Mouse (Mus musculus): Measurements from ENCODE around the gene Neurod1. TPM values are rescaled to one million over a fixed set of nuclear protein-coding genes. Genes with fewer than 3 reads are reported as not detected.

Gene Neurod1
- polyA plus RNA-seq, 1 experiment from 2014 or later, result 2.0 TPM

DNA sequence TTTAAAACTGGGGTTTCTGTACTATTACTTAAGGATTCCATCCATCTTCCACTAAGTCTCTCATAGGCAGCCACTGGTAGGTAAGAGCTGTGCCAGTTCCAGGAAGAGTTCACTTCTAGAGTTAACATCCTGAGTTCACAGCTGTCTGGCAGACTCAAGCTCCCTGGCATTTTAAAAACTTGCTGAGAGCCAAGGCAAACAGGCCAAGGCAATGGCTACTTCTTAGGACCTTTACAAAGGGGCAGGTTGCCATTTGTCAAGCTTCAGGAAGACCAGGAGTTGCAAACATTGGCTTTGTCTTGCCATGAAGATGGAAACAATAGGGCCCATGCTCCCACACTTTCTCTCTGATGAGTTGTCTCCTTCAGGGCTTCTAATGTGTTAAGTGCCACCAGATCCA is 26.5 kb downstream of the Neurod1 start:
- no peak overlapping the region for H3K4me3 ChIP-seq
- no peak overlapping the region for H3K9ac ChIP-seq
- no peak for ATAC-seq (ENCODE audit: insufficient number of reproducible peaks, insufficient read depth, low FRiP score, low TSS enrichment, low read depth)
- H3K36me3 ChIP-seq, result no peaks in the 10 kb centered on the region
- H3K4me2 ChIP-seq, result no peak overlapping the region
- H3K9me3 ChIP-seq, result no peaks in the 10 kb centered on the region
- H3K27me3 ChIP-seq, result peaks cover 15% of the 10 kb centered on the region; the same call in 1 of the 2 replicates
- H3K27ac ChIP-seq, result no peak overlapping the region
- peaks cover 18% of the 10 kb centered on the region for H3K4me1 ChIP-seq

DNA sequence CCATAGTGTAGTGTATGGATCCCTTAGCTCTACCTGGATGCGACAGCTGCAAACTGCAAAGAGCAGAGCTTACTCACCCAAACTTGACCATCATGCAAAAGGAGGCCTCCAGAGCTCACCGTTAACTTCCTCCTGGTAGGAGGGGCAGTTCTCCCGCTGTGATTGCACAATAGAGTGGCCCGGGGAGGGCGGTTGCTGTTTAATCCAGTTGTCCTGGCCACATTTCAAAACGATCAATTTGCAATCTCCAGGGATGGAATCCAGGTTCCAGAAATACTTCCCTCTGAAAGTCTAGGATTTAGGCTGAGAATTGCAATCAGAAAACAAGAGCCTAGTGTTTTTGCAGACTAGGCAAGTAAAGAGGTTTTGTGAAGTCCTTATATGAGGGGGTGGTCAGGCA is 26.9 kb downstream of the Neurod1 start:
- no peak overlapping the region for H3K4me2 ChIP-seq
- H3K9ac ChIP-seq, result no peak overlapping the region
- peaks cover 18% of the 10 kb centered on the region for H3K4me1 ChIP-seq
- H3K27ac ChIP-seq, result no peak overlapping the region
- 12% methylated on average over 6 of the region's 6 CpGs for WGBS
- no peaks in the 10 kb centered on the region for H3K9me3 ChIP-seq
- H3K27me3 ChIP-seq, result peaks cover 15% of the 10 kb centered on the region; the same call in 1 of the 2 replicates
- no peak overlapping the region for H3K4me3 ChIP-seq
- H3K36me3 ChIP-seq, result no peaks in the 10 kb centered on the region
- no peak for ATAC-seq (ENCODE audit: insufficient number of reproducible peaks, insufficient read depth, low FRiP score, low TSS enrichment, low read depth)

DNA sequence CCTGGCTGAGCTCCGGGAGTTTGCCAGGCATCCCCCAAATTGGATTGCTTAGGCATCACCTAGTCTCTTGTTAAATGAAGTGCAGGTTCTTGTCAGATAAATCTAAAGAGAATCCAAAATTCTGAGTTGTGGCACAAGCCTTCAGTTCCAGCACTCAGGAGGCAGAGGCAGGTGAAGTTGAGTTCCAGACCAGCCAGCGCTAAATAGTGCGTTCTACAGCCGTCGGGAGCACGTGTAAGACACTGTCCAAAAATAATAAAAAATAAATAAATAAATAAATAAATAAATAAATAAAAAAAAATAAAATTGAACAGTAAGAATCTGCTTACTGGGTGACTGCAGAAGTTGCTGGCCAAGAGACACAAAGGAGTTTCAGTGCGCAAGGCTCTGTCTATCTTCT is 27.4 kb downstream of the Neurod1 start:
- H3K27ac ChIP-seq, result peak overlapping the region; percentile 33; the same call in 1 of the 2 replicates
- H3K9ac ChIP-seq, result peak overlapping the region; percentile 68
- no peaks in the 10 kb centered on the region for H3K9me3 ChIP-seq
- WGBS, result 10% methylated on average over 7 of the region's 7 CpGs
- peak overlapping the region; percentile 96 for H3K4me2 ChIP-seq
- no peak for ATAC-seq (ENCODE audit: insufficient number of reproducible peaks, insufficient read depth, low FRiP score, low TSS enrichment, low read depth)
- H3K4me3 ChIP-seq, result peak overlapping the region; percentile 49
- H3K36me3 ChIP-seq, result no peaks in the 10 kb centered on the region
- H3K4me1 ChIP-seq, result peaks cover 18% of the 10 kb centered on the region
- peaks cover 15% of the 10 kb centered on the region; the same call in 1 of the 2 replicates for H3K27me3 ChIP-seq

DNA sequence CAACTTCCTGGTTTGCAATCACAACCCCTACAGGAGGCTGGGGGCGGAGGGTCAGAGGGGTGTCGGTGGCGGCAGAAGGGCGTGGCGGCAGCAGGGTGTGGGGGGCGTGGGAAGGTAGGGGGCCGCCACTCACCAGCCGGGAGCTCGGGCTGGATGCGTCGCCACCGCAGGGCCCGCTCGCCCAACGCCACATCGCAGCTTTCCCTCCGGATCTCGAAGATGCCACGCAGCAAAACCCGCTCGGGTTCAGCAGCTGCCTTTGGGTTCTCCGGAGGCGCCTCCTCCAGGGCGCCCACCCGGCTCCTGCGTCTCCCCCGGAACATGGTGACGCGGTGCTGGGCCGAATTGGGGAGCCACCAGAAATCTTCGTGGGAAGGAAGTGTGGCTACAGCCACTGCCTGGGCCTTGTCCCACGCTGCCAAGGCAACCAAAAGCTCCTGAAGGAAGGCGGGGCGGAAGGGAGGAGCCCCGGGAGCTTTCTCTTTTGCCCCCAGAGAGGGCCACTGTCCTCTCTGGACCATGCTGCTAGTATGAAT is 27.9 kb downstream of the Neurod1 start:
- H3K27me3 ChIP-seq, result peaks cover 15% of the 10 kb centered on the region; the same call in 1 of the 2 replicates
- WGBS, result under 1% methylated on average over 35 of the region's 35 CpGs
- H3K9me3 ChIP-seq, result no peaks in the 10 kb centered on the region
- ATAC-seq (ENCODE audit: insufficient number of reproducible peaks, insufficient read depth, low FRiP score, low TSS enrichment, low read depth), result no peak
- peak overlapping the region; percentile 49 for H3K4me3 ChIP-seq
- peaks cover 18% of the 10 kb centered on the region for H3K4me1 ChIP-seq
- no peaks in the 10 kb centered on the region for H3K36me3 ChIP-seq
- peak overlapping the region; percentile 68 for H3K9ac ChIP-seq
- peak overlapping the region; percentile 33; the same call in 1 of the 2 replicates for H3K27ac ChIP-seq
- H3K4me2 ChIP-seq, result peak overlapping the region; percentile 96

DNA sequence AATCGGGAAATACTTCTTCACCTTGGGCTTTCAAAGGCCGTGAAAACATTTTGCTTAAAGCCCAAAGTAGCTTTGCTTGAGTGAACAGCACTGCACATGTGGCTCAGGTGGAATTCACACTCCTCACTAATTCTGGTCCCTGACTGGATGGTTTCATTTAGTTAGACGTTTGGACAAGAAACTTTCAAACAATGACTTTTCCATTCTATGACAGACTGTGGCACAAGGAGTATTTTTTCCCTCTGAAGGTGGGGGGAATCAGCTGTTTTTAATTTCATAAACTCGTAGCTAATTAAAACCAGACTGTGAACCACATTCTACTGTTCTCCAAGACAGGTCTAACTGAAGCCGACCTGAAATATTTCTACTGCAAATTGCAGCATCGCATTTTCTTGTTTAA is 28.5 kb downstream of the Neurod1 start:
- Histone ChIP-seq H3K9ac (no peak overlapping the region), H3K4me3 (peak overlapping the region; percentile 49), H3K4me1 (peaks cover 18% of the 10 kb centered on the region), H3K27me3 (peaks cover 15% of the 10 kb centered on the region; the same call in 1 of the 2 replicates), H3K27ac (no peak overlapping the region), H3K9me3 (no peaks in the 10 kb centered on the region), H3K36me3 (no peaks in the 10 kb centered on the region), H3K4me2 (peak overlapping the region; percentile 96)
- no peak for ATAC-seq (ENCODE audit: insufficient number of reproducible peaks, insufficient read depth, low FRiP score, low TSS enrichment, low read depth)
- 9% methylated on average over 6 of the region's 6 CpGs for WGBS

DNA sequence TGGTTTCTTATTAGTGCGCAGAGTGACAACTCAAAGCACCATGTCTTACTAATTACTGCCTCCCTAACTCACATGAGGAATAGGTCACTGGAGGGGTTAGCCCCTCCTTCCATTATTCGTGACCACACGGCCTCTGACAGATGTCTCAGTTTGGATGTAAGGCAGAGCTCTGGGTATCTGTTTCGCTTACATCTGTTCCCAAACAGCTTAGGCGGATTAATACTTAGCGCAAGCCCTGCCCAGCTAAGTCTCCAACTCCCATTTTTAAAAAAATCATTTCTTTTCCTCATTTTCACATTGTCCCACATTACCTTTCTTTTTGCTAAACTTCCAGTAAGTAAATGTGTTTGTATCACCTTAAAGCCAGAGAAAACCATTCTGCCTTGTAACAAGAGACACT is 34.9 kb downstream of the Neurod1 start:
- Histone ChIP-seq H3K27ac (no peak overlapping the region), H3K9ac (no peak overlapping the region), H3K4me1 (0 out of 2 replicates have a peak, but pooled peaks cover 3% of the 10 kb centered on the region), H3K9me3 (no peaks in the 10 kb centered on the region), H3K4me3 (no peak overlapping the region), H3K27me3 (peaks cover 4% of the 10 kb centered on the region; the same call in 1 of the 2 replicates), H3K4me2 (no peak overlapping the region), H3K36me3 (no peaks in the 10 kb centered on the region)
- ATAC-seq (ENCODE audit: insufficient number of reproducible peaks, insufficient read depth, low FRiP score, low TSS enrichment, low read depth), result no peak
- WGBS, result 20% methylated on average over 6 of the region's 6 CpGs

DNA sequence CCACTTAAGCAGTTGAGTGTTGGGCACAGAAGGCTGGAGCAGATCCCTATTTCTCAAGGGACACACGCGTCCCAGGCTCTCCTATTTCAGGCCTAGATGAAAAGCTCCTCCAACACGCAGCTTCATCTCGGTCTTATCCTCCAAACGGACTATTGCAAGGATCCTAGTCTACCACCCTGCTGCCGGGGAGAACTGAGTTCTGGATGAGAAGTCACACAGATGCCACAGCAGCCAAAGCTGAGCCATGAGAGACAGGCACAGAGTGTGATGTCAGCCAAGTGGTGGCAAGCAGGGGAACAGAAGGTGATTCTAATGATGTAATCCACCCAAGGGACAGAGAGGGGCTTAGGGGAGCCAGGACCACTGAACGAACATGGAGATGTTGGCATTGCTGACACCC is 42.0 kb downstream of the Neurod1 start:
- no peak for ATAC-seq (ENCODE audit: insufficient number of reproducible peaks, insufficient read depth, low FRiP score, low TSS enrichment, low read depth)
- WGBS, result 82% methylated on average over 7 of the region's 7 CpGs
- Histone ChIP-seq H3K9me3 (no peaks in the 10 kb centered on the region), H3K9ac (no peak overlapping the region), H3K27ac (no peak overlapping the region), H3K4me3 (no peak overlapping the region), H3K36me3 (no peaks in the 10 kb centered on the region), H3K4me1 (no peaks in the 10 kb centered on the region), H3K4me2 (no peak overlapping the region), H3K27me3 (no peaks in the 10 kb centered on the region; the same call in 1 of the 2 replicates)

DNA sequence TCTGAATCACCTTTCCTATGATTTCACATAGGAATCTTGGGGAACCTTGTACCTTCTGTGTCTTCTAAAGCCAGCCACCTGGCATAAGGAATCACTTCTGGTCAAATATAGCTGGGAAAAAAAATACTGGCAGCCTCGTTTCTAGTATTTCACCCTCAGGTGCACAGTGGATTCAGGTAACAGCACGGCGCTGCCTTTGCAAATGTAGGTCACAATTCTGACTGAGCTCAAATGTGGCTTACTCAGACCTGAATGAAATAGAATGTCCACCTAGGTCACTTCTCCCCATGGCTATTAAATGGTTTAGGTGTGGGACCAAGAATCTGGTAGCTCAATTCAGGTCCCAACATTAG is 45.7 kb downstream of the Neurod1 start:
- H3K27me3 ChIP-seq, result no peaks in the 10 kb centered on the region; the same call in 1 of the 2 replicates

DNA sequence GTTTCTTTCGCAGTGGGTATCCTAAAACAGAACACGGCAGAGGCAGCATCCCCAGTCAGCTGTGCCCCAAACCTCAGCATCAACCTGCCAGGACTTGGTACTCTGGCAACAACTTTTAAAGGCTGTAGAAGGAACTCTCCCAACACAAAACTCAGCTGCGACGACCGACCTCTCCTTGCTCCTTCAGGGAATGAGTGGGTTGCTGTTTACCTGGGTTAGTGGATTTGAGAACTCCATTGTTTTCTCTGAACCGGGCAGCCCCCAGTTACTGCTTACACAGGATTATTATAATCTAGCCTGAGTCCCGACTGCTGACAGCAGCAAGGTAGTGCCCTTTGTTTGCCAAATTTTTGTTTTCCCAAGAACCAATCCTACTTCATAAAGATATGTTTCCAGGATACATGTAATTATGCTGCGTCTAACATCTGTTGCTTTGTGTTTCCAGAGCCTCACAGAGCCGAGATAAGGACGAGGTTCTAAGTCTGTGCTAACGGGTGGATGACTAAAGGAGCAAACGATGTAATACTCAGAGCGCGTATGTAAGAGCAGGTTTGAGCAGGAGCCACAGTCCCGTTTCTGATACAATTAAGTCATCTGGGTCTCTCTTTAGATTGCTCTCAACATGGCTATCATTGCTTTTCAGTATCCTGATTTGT is 46.2 kb downstream of the Neurod1 start:
- no peaks in the 10 kb centered on the region; the same call in 1 of the 2 replicates for H3K27me3 ChIP-seq
- no peaks in the 10 kb centered on the region for H3K4me1 ChIP-seq
- no peak overlapping the region for H3K4me2 ChIP-seq
- no peak overlapping the region for H3K9ac ChIP-seq
- no peak overlapping the region for H3K27ac ChIP-seq
- ATAC-seq (ENCODE audit: insufficient number of reproducible peaks, insufficient read depth, low FRiP score, low TSS enrichment, low read depth), result no peak
- no peak overlapping the region for H3K4me3 ChIP-seq
- H3K36me3 ChIP-seq, result no peaks in the 10 kb centered on the region
- no peaks in the 10 kb centered on the region for H3K9me3 ChIP-seq
- 49% methylated on average over 15 of the region's 15 CpGs for WGBS

More for the DNA sequence above, 45.7 kb downstream of the Neurod1 start:
- no peaks in the 10 kb centered on the region for H3K9me3 ChIP-seq
- H3K9ac ChIP-seq, result no peak overlapping the region
- H3K36me3 ChIP-seq, result no peaks in the 10 kb centered on the region
- no peak overlapping the region for H3K27ac ChIP-seq
- no peak for ATAC-seq (ENCODE audit: insufficient number of reproducible peaks, insufficient read depth, low FRiP score, low TSS enrichment, low read depth)
- WGBS, result 60% methylated on average over 3 of the region's 3 CpGs
- H3K4me2 ChIP-seq, result no peak overlapping the region
- no peak overlapping the region for H3K4me3 ChIP-seq
- no peaks in the 10 kb centered on the region for H3K4me1 ChIP-seq

DNA sequence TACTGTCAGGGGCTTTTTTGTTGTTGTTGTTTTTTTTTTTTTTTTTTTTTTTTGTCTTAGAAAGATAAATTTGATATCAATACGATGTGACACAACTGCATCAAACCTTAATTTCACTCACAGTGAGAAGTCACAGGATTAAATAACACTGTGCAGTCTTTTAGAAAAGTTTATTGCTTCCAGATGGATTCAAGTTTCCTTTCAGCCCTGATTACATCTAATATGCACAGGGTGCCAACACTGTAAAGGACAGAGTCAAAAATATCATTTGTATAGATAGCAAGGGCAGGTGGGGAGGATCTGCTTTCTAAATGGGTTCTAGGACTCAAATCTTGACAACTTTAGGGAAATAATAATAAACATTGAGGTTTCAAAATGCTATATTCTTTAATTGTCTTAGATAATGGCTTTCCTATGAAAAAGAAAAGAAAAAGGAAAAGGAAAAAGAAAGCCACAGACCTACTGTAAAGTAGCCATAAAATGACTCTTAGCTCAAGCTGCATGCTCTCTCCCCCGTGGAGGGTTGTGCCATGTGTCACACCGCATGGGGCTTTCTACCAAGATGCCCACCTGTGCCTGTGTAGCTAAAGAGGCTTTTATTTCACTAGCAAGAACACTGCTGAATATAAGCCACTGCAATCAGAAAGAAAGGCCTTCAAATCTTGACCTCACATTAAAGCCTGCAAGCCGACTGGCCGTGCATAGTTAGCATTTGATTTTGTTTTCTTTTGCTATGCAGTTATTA is 50.7 kb downstream of the Neurod1 start:
- no peaks in the 10 kb centered on the region for H3K4me1 ChIP-seq
- ATAC-seq (ENCODE audit: insufficient number of reproducible peaks, insufficient read depth, low FRiP score, low TSS enrichment, low read depth), result no peak
- no peaks in the 10 kb centered on the region for H3K36me3 ChIP-seq
- H3K4me3 ChIP-seq, result no peak overlapping the region
- WGBS, result 52% methylated on average over 5 of the region's 5 CpGs
- no peak overlapping the region for H3K4me2 ChIP-seq
- no peaks in the 10 kb centered on the region for H3K9me3 ChIP-seq
- no peaks in the 10 kb centered on the region; the same call in 1 of the 2 replicates for H3K27me3 ChIP-seq
- no peak overlapping the region for H3K9ac ChIP-seq
- no peak overlapping the region for H3K27ac ChIP-seq

All from embryonic facial prominence, embryonic 13.5 days (tissue).